Mouse (Mus musculus): ENCODE data around the gene Pik3cd.

DNA sequence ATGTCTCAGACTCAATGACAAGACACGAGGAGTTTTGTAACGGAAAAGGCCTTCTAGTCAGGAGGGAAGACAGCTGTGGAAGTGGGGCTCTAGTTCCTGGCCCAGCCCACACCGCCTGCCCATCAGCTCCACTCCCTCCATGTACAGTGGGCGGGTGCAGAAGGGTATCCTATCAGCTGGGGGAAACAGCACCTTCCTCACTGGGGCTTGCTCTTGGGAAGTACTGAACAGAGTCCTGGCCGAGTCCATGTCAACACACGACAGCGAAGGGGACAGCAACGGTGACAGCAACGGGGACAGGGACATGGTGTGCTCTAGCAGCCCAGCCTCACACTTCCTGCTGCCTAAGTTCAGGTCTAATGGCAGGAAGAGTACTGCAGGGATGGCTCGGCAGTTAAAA is 30.4 kb upstream of the Pik3cd start:
- no peak for TF ChIP-seq POLR2A (IDR thresholded peaks at IDR 0.05; ENCODE audit: low read depth, low read length)
- no peak for TF ChIP-seq CTCF (IDR thresholded peaks at IDR 0.05; ENCODE audit: extremely low read depth, insufficient read length, insufficient replicate concordance, low read depth, low read length)
